Mouse (Mus musculus): Measurements from ENCODE around the gene Kremen2. TPM values are rescaled to one million over a fixed set of nuclear protein-coding genes. Genes with fewer than 3 reads are reported as not detected.

Gene Kremen2
- polyA plus RNA-seq, 1 experiment: 0.05 TPM

DNA sequence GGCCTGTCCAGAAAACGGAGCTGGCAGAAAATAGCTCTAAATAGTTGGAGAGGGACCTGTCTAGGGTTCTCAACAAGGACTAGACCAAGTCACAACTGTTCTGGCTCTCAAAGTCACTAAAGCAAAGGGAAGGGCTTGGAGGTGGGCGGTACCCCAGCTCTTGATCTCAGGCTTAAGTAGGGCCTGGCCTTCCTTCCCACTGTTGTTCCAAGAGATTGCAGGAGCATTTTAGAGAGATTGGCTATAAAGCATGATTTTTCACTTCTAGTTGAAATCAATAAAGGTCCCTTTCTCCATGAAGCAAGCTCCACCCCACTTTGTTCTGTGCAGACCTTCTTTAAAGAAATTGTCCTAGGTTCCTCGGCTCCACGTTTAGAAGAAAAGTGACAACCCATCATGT is 20.2 kb downstream of the Kremen2 start:
- Histone ChIP-seq H3ac (ENCODE audit: control insufficient read depth, insufficient read length, low read depth) (peak overlapping the region; percentile 51), H3K79me3 (ENCODE audit: low read depth) (peaks cover 7% of the 10 kb centered on the region), H3K27me3 (ENCODE audit: control insufficient read depth, insufficient read depth, insufficient read length) (no peaks in the 10 kb centered on the region), H3K79me2 (ENCODE audit: control insufficient read depth, insufficient read depth) (peaks cover 13% of the 10 kb centered on the region), H3K36me3 (ENCODE audit: control insufficient read depth, insufficient read depth) (no peaks in the 10 kb centered on the region), H3K4me3 (ENCODE audit: insufficient read depth, poor library complexity, severe bottlenecking) (peak overlapping the region; percentile 64)
- TF ChIP-seq MYOG (IDR thresholded peaks at IDR 0.05; ENCODE audit: control insufficient read depth, extremely low read depth, insufficient read length): no peak

DNA sequence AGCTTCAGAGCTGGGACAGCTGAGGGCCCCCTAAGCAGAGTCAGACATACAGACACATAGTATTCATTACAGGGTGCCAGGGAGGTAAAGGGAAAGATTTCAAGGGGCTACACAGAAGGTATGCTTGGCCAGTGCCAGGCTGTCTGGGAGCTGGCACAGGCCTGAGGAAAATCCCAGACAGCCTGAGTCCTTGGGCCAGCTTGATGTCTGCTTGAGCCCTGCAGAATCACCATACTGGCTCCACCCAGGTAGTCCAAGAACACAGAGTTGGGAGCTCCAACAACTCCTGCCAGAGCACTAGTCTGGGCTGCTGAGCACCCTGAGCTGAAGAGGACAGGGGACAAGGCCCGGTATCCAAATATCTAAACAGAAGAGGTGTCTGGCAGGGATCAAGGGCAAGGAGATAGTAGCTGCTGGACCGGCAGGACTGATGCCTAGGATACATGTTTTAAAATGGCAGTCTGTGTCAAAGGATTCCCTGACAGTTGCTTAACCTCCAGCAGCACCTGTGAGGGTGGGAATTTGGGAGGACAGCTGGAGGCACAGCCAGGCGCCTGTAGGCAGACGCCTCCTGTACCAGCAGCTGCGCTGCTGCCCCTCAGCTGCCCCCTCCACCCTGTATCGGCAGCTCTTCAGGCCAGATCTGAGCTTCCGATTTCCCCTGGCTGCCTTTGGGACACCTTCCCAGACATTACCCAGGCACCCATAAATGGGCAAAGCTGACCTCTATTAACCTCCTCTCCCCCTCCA is 23.1 kb downstream of the Kremen2 start, which contains the start of gene 1520401A03Rik:
1520401A03Rik (minus strand) TSS at position 408 of the 750 bp plus-strand sequence.
- H3ac ChIP-seq (ENCODE audit: control insufficient read depth, insufficient read length, low read depth): no peak within 1 kb of the TSS
- H3K79me3 ChIP-seq (ENCODE audit: low read depth): peaks cover 3% of the 10 kb centered on the region
- H3K36me3 ChIP-seq (ENCODE audit: control insufficient read depth, insufficient read depth): no peaks in the 10 kb centered on the region
- H3K27me3 ChIP-seq (ENCODE audit: control insufficient read depth, insufficient read depth, insufficient read length): no peaks in the 10 kb centered on the region
- no peak within 1 kb of the TSS for H3K4me3 ChIP-seq (ENCODE audit: insufficient read depth, poor library complexity, severe bottlenecking)
- H3K79me2 ChIP-seq (ENCODE audit: control insufficient read depth, insufficient read depth): peaks cover 9% of the 10 kb centered on the region
- TF ChIP-seq USF1 (IDR thresholded peaks at IDR 0.05; ENCODE audit: low read depth) (no peak), MYOD1 (IDR thresholded peaks at IDR 0.05; ENCODE audit: control insufficient read depth, insufficient read length, low read depth) (no peak), CTCF (IDR thresholded peaks at IDR 0.05; ENCODE audit: control insufficient read depth, insufficient read depth, insufficient read length) (no peak), CEBPB (IDR thresholded peaks at IDR 0.05; ENCODE audit: low read depth) (no peak), FOSL1 (IDR thresholded peaks at IDR 0.05; ENCODE audit: insufficient read depth, low read length, poor library complexity, severe bottlenecking) (no peak), MYOG (IDR thresholded peaks at IDR 0.05; ENCODE audit: control insufficient read depth, extremely low read depth, insufficient read length) (no peak), MAX (IDR thresholded peaks at IDR 0.05) (no peak)

DNA sequence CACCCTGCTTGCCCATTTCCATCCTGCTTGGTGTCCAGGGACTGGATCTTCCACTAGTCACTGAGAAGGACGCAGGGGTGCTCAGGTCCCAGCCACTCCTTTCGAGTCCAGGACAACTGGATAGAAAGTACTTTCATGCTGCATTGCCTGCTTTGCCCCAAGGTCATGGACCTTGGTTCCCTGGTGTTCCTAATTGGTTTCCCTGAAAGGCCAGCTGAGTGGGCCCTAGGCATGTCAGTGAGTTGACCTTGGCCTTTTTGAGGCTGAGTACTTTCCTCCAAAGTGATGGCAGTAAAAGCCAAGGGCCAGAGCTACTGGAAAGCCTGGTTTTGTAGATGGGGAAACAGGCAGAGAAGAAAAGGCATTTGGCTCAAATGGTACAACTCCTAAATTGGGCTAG is 23.7 kb downstream of the Kremen2 start:
- no peak for TF ChIP-seq MYOD1 (IDR thresholded peaks at IDR 0.05; ENCODE audit: control insufficient read depth, insufficient read length, low read depth)
- Histone ChIP-seq H3K79me2 (ENCODE audit: control insufficient read depth, insufficient read depth) (peaks cover 3% of the 10 kb centered on the region), H3K79me3 (ENCODE audit: low read depth) (no peaks in the 10 kb centered on the region), H3K36me3 (ENCODE audit: control insufficient read depth, insufficient read depth) (no peaks in the 10 kb centered on the region), H3ac (ENCODE audit: control insufficient read depth, insufficient read length, low read depth) (no peak overlapping the region), H3K4me3 (ENCODE audit: insufficient read depth, poor library complexity, severe bottlenecking) (no peak overlapping the region), H3K27me3 (ENCODE audit: control insufficient read depth, insufficient read depth, insufficient read length) (no peaks in the 10 kb centered on the region)

DNA sequence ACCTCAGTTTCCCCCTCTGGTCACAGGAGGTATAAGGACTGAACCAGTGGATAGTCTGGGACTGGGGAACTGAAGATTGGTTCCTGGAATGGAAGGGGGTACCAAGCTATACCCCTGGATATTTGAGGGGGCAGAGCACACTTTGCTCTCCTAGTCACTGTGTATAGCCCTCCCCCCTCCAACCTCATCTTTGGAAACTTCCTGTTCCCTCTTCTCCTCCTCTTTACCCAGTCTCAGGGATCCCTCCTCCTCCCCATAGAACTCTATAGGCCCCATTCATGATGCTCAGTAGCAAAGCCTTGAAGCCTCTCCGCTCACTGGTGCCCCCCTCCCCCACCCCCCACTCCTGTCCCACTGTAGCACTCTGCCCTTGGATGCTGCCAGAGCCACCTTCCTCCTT is 26.2 kb downstream of the Kremen2 start:
- no peaks in the 10 kb centered on the region for H3K79me2 ChIP-seq (ENCODE audit: control insufficient read depth, insufficient read depth)
- no peaks in the 10 kb centered on the region for H3K36me3 ChIP-seq (ENCODE audit: control insufficient read depth, insufficient read depth)
- H3K27me3 ChIP-seq (ENCODE audit: control insufficient read depth, insufficient read depth, insufficient read length): peaks cover 7% of the 10 kb centered on the region
- H3K79me3 ChIP-seq (ENCODE audit: low read depth): no peaks in the 10 kb centered on the region
- TF ChIP-seq MYOD1 (IDR thresholded peaks at IDR 0.05; ENCODE audit: control insufficient read depth, insufficient read length, low read depth) (no peak), CTCF (IDR thresholded peaks at IDR 0.05; ENCODE audit: control insufficient read depth, insufficient read depth, insufficient read length) (no peak), MYOG (IDR thresholded peaks at IDR 0.05; ENCODE audit: control insufficient read depth, extremely low read depth, insufficient read length) (no peak), USF1 (IDR thresholded peaks at IDR 0.05; ENCODE audit: low read depth) (no peak), MAX (IDR thresholded peaks at IDR 0.05) (no peak), CEBPB (IDR thresholded peaks at IDR 0.05; ENCODE audit: low read depth) (no peak), FOSL1 (IDR thresholded peaks at IDR 0.05; ENCODE audit: insufficient read depth, low read length, poor library complexity, severe bottlenecking) (no peak)
- no peak overlapping the region for H3ac ChIP-seq (ENCODE audit: control insufficient read depth, insufficient read length, low read depth)
- H3K4me3 ChIP-seq (ENCODE audit: insufficient read depth, poor library complexity, severe bottlenecking): no peak overlapping the region

DNA sequence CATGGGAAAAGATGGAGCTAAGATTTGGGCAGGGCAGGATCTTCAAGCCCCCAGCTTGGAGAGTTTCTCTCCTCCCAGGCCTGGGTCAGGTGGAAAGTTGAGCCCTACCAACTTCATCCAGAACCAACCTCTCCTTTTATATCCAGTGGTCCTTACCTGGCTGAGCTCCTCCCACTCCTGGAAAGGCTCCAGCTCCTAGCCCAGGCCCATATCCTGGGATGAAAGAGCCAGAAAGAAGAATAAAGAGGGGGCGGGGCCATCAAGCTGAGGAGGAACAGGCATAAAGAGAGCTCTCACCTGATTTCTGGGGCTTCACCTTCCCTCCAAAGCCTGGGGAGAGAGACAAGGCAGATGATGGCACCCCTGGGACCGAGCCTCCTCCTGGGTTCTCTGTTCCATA is 28.6 kb downstream of the Kremen2 start:
- Histone ChIP-seq H3K27me3 (ENCODE audit: control insufficient read depth, insufficient read depth, insufficient read length) (peaks cover 14% of the 10 kb centered on the region), H3K79me2 (ENCODE audit: control insufficient read depth, insufficient read depth) (no peaks in the 10 kb centered on the region), H3K79me3 (ENCODE audit: low read depth) (no peaks in the 10 kb centered on the region), H3ac (ENCODE audit: control insufficient read depth, insufficient read length, low read depth) (no peak overlapping the region), H3K36me3 (ENCODE audit: control insufficient read depth, insufficient read depth) (no peaks in the 10 kb centered on the region), H3K4me3 (ENCODE audit: insufficient read depth, poor library complexity, severe bottlenecking) (no peak overlapping the region)
- TF ChIP-seq USF1 (IDR thresholded peaks at IDR 0.05; ENCODE audit: low read depth) (no peak), MAX (IDR thresholded peaks at IDR 0.05) (no peak), CTCF (IDR thresholded peaks at IDR 0.05; ENCODE audit: control insufficient read depth, insufficient read depth, insufficient read length) (no peak), MYOD1 (IDR thresholded peaks at IDR 0.05; ENCODE audit: control insufficient read depth, insufficient read length, low read depth) (no peak)

DNA sequence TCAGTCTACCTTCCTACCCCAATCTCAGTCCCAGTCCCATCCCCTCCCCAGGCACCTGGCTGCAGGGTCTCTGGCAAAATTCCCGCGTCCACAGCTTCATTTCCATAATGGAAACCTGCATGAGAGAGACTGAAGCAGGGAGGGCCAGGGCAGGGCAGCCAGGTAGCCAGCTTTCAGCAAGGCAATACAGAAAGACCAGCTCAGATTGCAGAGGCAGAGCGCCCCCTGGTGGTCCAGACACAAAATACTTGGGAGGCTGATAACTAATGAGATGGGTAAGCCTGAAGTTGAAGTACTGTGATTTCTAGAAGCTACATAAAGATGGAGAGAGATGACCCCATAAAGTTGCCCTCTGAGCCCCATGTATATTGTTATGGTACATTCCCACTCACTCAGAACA is 39.4 kb downstream of the Kremen2 start:
- Histone ChIP-seq H3K79me3 (ENCODE audit: low read depth) (no peaks in the 10 kb centered on the region), H3K79me2 (ENCODE audit: control insufficient read depth, insufficient read depth) (no peaks in the 10 kb centered on the region), H3K27me3 (ENCODE audit: control insufficient read depth, insufficient read depth, insufficient read length) (peaks cover 11% of the 10 kb centered on the region), H3K4me3 (ENCODE audit: insufficient read depth, poor library complexity, severe bottlenecking) (no peak overlapping the region), H3ac (ENCODE audit: control insufficient read depth, insufficient read length, low read depth) (no peak overlapping the region), H3K36me3 (ENCODE audit: control insufficient read depth, insufficient read depth) (no peaks in the 10 kb centered on the region)
- TF ChIP-seq CTCF (IDR thresholded peaks at IDR 0.05; ENCODE audit: control insufficient read depth, insufficient read depth, insufficient read length): peak; percentile 71
- no peak for TF ChIP-seq MYOD1 (IDR thresholded peaks at IDR 0.05; ENCODE audit: control insufficient read depth, insufficient read length, low read depth)
- TF ChIP-seq USF1 (IDR thresholded peaks at IDR 0.05; ENCODE audit: low read depth): no peak
- no peak for TF ChIP-seq MAX (IDR thresholded peaks at IDR 0.05)
- no peak for TF ChIP-seq CEBPB (IDR thresholded peaks at IDR 0.05; ENCODE audit: low read depth)
- TF ChIP-seq MYOG (IDR thresholded peaks at IDR 0.05; ENCODE audit: control insufficient read depth, extremely low read depth, insufficient read length): no peak

All from C2C12 (cell line).